Mouse (Mus musculus) CH12.LX (cell line): Measurements from ENCODE around the gene Pbxip1. TPM values are rescaled to one million over a fixed set of nuclear protein-coding genes. Genes with fewer than 3 reads are reported as not detected.

ENCODE experiments used
- DNase-seq: peaks from one replicate; pipeline ENCODE4 v3.0.0-alpha.2; 2013; ENCODE audit errors: extremely low read depth
- H3K27ac ChIP-seq: 2 replicates; pipeline ENCODE4 v1.5.1; 2012; ENCODE audit warnings: low read depth, mild to moderate bottlenecking, control low read depth, moderate library complexity; ENCODE audit not compliant: insufficient read depth
- H3K27me3 ChIP-seq: replicated peaks from 2 replicates; pipeline ENCODE3; 2012; ENCODE audit warnings: inconsistent platforms
- H3K36me3 ChIP-seq, 2 experiments: replicated peaks in 1 of 2; 2 replicates each; pipeline versions ENCODE3 to v1.6.1; 2012; ENCODE audit warnings: inconsistent platforms in 1 of 2, low read length in 1 of 2, mild to moderate bottlenecking in 1 of 2, mixed read lengths in 1 of 2, moderate library complexity in 1 of 2; ENCODE audit not compliant: control insufficient read depth in 1 of 2, insufficient read depth in 1 of 2
- H3K4me1 ChIP-seq, 2 experiments: 2 replicates each; pipeline ENCODE4 v1.6.1; 2012; ENCODE audit warnings: inconsistent platforms in 1 of 2, moderate library complexity in 1 of 2; ENCODE audit not compliant: insufficient read depth in 2 of 2, control insufficient read depth in 1 of 2
- H3K4me2 ChIP-seq: 2 replicates; pipeline ENCODE4 v1.6.1; 2012; ENCODE audit warnings: low read depth, mild to moderate bottlenecking, control low read depth; ENCODE audit not compliant: poor library complexity, insufficient read depth, severe bottlenecking
- H3K4me3 ChIP-seq, 3 experiments: fragments of 150-350 bp in 1 of 3; sonication (generic) in 1 of 3; replicated peaks in 1 of 3; 2 replicates each; pipeline versions ENCODE3 to v1.5.1; 2011 to 2012; ENCODE audit warnings: low read depth in 2 of 3, low read length in 2 of 3, mild to moderate bottlenecking in 2 of 3, moderate library complexity in 2 of 3, control low read depth in 1 of 3, improper control_type of control experiment in 1 of 3, inconsistent platforms in 1 of 3, mixed read lengths in 1 of 3; ENCODE audit not compliant: poor library complexity in 1 of 3
- H3K79me2 ChIP-seq: replicated peaks from 2 replicates; pipeline ENCODE4 v1.6.1; 2012; ENCODE audit warnings: mild to moderate bottlenecking, moderate library complexity; ENCODE audit not compliant: control insufficient read depth, poor library complexity, insufficient read depth, severe bottlenecking; ENCODE audit errors: extremely low read depth
- H3K9ac ChIP-seq: 2 replicates; pipeline ENCODE4 v1.6.1; 2012; ENCODE audit warnings: low read depth, mild to moderate bottlenecking, control low read depth, moderate library complexity; ENCODE audit not compliant: insufficient read depth
- H3K9me3 ChIP-seq: replicated peaks from 2 replicates; pipeline ENCODE3; 2012; ENCODE audit warnings: low read length, inconsistent platforms, mixed read lengths
- E2F4 ChIP-seq: IDR thresholded peaks from 2 replicates; pipeline ENCODE4 v1.6.1; 2011; ENCODE audit warnings: low read depth, low read length, improper control_type of control experiment; ENCODE audit not compliant: insufficient replicate concordance
- ELF1 ChIP-seq: IDR thresholded peaks from 2 replicates; pipeline ENCODE4 v1.6.1; 2014; ENCODE audit warnings: low read depth, mild to moderate bottlenecking, inconsistent platforms, low read length, improper control_type of control experiment
- EP300 ChIP-seq: IDR thresholded peaks from 2 replicates; pipeline ENCODE4 v1.6.1; 2011; ENCODE audit warnings: low read length, improper control_type of control experiment
- IRF4 ChIP-seq: IDR thresholded peaks from 2 replicates; pipeline ENCODE4 v1.6.1; 2014; ENCODE audit warnings: low read depth, mild to moderate bottlenecking, inconsistent platforms, low read length, improper control_type of control experiment
- KAT2A ChIP-seq: IDR thresholded peaks from 2 replicates; pipeline ENCODE4 v1.6.1; 2012; ENCODE audit warnings: low read length, improper control_type of control experiment, inconsistent platforms; ENCODE audit not compliant: insufficient replicate concordance
- MAFK ChIP-seq: IDR thresholded peaks from 2 replicates; pipeline ENCODE4 v1.6.1; 2011; ENCODE audit warnings: low read length, improper control_type of control experiment; ENCODE audit not compliant: insufficient replicate concordance
- MAZ ChIP-seq: IDR thresholded peaks from 2 replicates; pipeline ENCODE4 v1.6.1; 2012; ENCODE audit warnings: low read depth, mild to moderate bottlenecking, inconsistent platforms, low read length, improper control_type of control experiment, moderate library complexity
- MEF2A ChIP-seq: IDR thresholded peaks from 2 replicates; pipeline ENCODE4 v1.6.1; 2014; ENCODE audit warnings: low read depth, mild to moderate bottlenecking, inconsistent platforms, low read length, improper control_type of control experiment, borderline replicate concordance
- MXI1 ChIP-seq: IDR thresholded peaks from 2 replicates; pipeline ENCODE4 v1.6.1; 2011; ENCODE audit warnings: mild to moderate bottlenecking, low read depth, low read length, improper control_type of control experiment
- MYC ChIP-seq: IDR thresholded peaks from 2 replicates; pipeline ENCODE4 v1.6.1; 2011; ENCODE audit warnings: low read depth, mild to moderate bottlenecking, improper control_type of control experiment, low read length
- NRF1 ChIP-seq: IDR thresholded peaks from 2 replicates; pipeline ENCODE4 v1.6.1; 2014; ENCODE audit warnings: low read depth, mild to moderate bottlenecking, inconsistent platforms, low read length, improper control_type of control experiment, moderate library complexity
- POLR2A ChIP-seq: IDR thresholded peaks from 2 replicates; pipeline ENCODE4 v1.6.1; 2011; ENCODE audit warnings: low read depth, mild to moderate bottlenecking, improper control_type of control experiment, low read length
- POLR2AphosphoS2 ChIP-seq: IDR thresholded peaks from 2 replicates; pipeline ENCODE4 v1.6.1; 2011; ENCODE audit warnings: low read depth, low read length, improper control_type of control experiment
- RAD21 ChIP-seq: IDR thresholded peaks from 2 replicates; pipeline ENCODE4 v1.6.1; 2011; ENCODE audit warnings: low read depth, mild to moderate bottlenecking, low read length, improper control_type of control experiment, moderate library complexity
- RCOR1 ChIP-seq: conservative IDR thresholded peaks from 2 replicates; pipeline ENCODE4 v1.6.1; 2012; ENCODE audit warnings: low read depth, mild to moderate bottlenecking, inconsistent platforms, low read length, improper control_type of control experiment
- SIN3A ChIP-seq: IDR thresholded peaks from 2 replicates; pipeline ENCODE4 v1.6.1; 2012; ENCODE audit warnings: low read length, improper control_type of control experiment, inconsistent platforms
- TCF12 ChIP-seq: IDR thresholded peaks from 2 replicates; pipeline ENCODE4 v1.6.1; 2014; ENCODE audit warnings: low read depth, mild to moderate bottlenecking, inconsistent platforms, low read length, improper control_type of control experiment
- UBTF ChIP-seq: IDR thresholded peaks from 2 replicates; pipeline ENCODE4 v1.6.1; 2012; ENCODE audit warnings: low read depth, mild to moderate bottlenecking, inconsistent platforms, low read length, improper control_type of control experiment, moderate library complexity
- USF2 ChIP-seq: conservative IDR thresholded peaks from 2 replicates; pipeline ENCODE4 v1.6.1; 2011; ENCODE audit warnings: low read depth, low read length, improper control_type of control experiment
- ZKSCAN1 ChIP-seq: IDR thresholded peaks from 2 replicates; pipeline ENCODE4 v1.6.1; 2012; ENCODE audit warnings: low read depth, inconsistent platforms, low read length, improper control_type of control experiment, borderline replicate concordance
- ZNF384 ChIP-seq: IDR thresholded peaks from 2 replicates; pipeline ENCODE4 v1.6.1; 2012; ENCODE audit warnings: low read depth, low read length, improper control_type of control experiment, inconsistent platforms
- dilution Hi-C: fragments of 300-500 bp; cut with MboI; formaldehyde crosslinking; loops from 2 replicates; pipeline ENCODE4 v1.14.3; 2020; ENCODE audit warnings: low sequenced_read_pairs; ENCODE audit not compliant: extremely low pct_unique_long_range_greater_than_20kb, extremely low pct_ligation_motif_present
- in situ Hi-C: fragments of 300-500 bp; cut with MboI; formaldehyde crosslinking; loops from 3 replicates; pipeline ENCODE4 v1.14.3; 2019; ENCODE audit warnings: low sequenced_read_pairs, low pct_ligation_motif_present, low pct_unique_long_range_greater_than_20kb, mixed read lengths
- polyA plus RNA-seq: library from polyadenylated mRNA; unstranded; fragments of >175 nt; gene quantifications from 2 replicates; pipeline ENCODE4 v1.2.1, GENCODE M21; 2012; ENCODE audit warnings: low read depth; ENCODE audit not compliant: insufficient read length
- total RNA-seq, 2 experiments: library from RNA; depleted of rRNA; stranded (reverse); fragments of 300-350 nt in 1 of 2; fragments of >200 nt in 1 of 2; gene quantifications; 2 replicates each; pipeline ENCODE4 v1.2.3; 2012 to 2014

Pbxip1 gene
- total and polyA plus RNA-seq, 3 experiments = 14.1 to 18.4 (median 17.6) TPM

- Histone ChIP-seq H3K27ac (peak overlapping the region; percentile 99), H3K79me2 (peaks cover 58% of the 10 kb centered on the region), H3K9me3 (no peaks in the 10 kb centered on the region)
Measured at GRCm38 (mm10) chr3:89387632-89388031, 48.9 kb upstream of the Pbxip1 start.

GRCm38 (mm10) chr3:89388134-89388881 is 48.2 kb upstream of the Pbxip1 start:
- peak overlapping the region; percentile 63 to 71 (median 64) for H3K4me3 ChIP-seq
- no peaks in the 10 kb centered on the region for H3K9me3 ChIP-seq
- peak overlapping the region; percentile 79 for H3K4me2 ChIP-seq

More at GRCm38 (mm10) chr3:89387632-89388031, 48.9 kb upstream of the Pbxip1 start:
- Histone ChIP-seq H3K36me3 (peaks cover 11 to 23% of the 10 kb centered on the region in 2 experiments), H3K4me1 (peaks cover 17 to 76% of the 10 kb centered on the region in 2 experiments), H3K4me3 (peak overlapping the region; percentile 63 to 71 (median 64)), H3K9ac (peak overlapping the region; percentile 73), H3K27me3 (no peaks in the 10 kb centered on the region), H3K4me2 (peak overlapping the region; percentile 79)
- dilution Hi-C loops (no loop called here), in situ Hi-C loops (no loop called here)
- no peak for DNase-seq
- 0 out of 2 replicates have a peak, but pooled peaks have one; percentile 46 for TF ChIP-seq NRF1
- peak; percentile 14; the same call in 1 of the 2 replicates for TF ChIP-seq ELF1
- no peak for TF ChIP-seq ZKSCAN1
- TF ChIP-seq RCOR1 = no peak
- peak; percentile 24; the same call in 1 of the 2 replicates for TF ChIP-seq MAZ
- no peak for TF ChIP-seq TCF12

GRCm38 (mm10) chr3:89388901-89389740 is 47.4 kb upstream of the Pbxip1 start:
- peak overlapping the region; percentile 99 for H3K27ac ChIP-seq
- peaks cover 49% of the 10 kb centered on the region for H3K79me2 ChIP-seq
- peaks cover 4 to 10% of the 10 kb centered on the region in 2 experiments for H3K36me3 ChIP-seq
- in situ Hi-C loops = no loop called here
- H3K4me3 ChIP-seq = peak overlapping the region; percentile 51 to 59 (median 54)
- peaks cover 12 to 62% of the 10 kb centered on the region in 2 experiments for H3K4me1 ChIP-seq
- no peaks in the 10 kb centered on the region for H3K27me3 ChIP-seq
- peak overlapping the region; percentile 79 for H3K4me2 ChIP-seq
- peak overlapping the region; percentile 97 for H3K9ac ChIP-seq
- H3K9me3 ChIP-seq = no peaks in the 10 kb centered on the region
- peak; percentile 81 for DNase-seq
- dilution Hi-C loops = no loop called here
- no peak; the same call in 1 of the 2 replicates for TF ChIP-seq EP300
- TF ChIP-seq ZNF384 = no peak
- TF ChIP-seq E2F4 = no peak
- peak; percentile 51; the same call in 1 of the 2 replicates for TF ChIP-seq MEF2A
- no peak for TF ChIP-seq MAFK
- peak; percentile 11; the same call in 1 of the 2 replicates for TF ChIP-seq MYC
- TF ChIP-seq USF2 = no peak
- no peak for TF ChIP-seq IRF4
- TF ChIP-seq MXI1 = peak; percentile 79
- no peak for TF ChIP-seq RAD21
- TF ChIP-seq KAT2A = peak; percentile 99
- no peak for TF ChIP-seq UBTF
- TF ChIP-seq POLR2AphosphoS2 = no peak

More at GRCm38 (mm10) chr3:89388134-89388881, 48.2 kb upstream of the Pbxip1 start:
- Histone ChIP-seq H3K9ac (peak overlapping the region; percentile 73), H3K79me2 (peaks cover 57% of the 10 kb centered on the region), H3K4me1 (peaks cover 17 to 70% of the 10 kb centered on the region in 2 experiments), H3K27ac (peak overlapping the region; percentile 99), H3K36me3 (peaks cover 11 to 18% of the 10 kb centered on the region in 2 experiments), H3K27me3 (no peaks in the 10 kb centered on the region)
- dilution Hi-C loops (no loop called here), in situ Hi-C loops (no loop called here)
- no peak for DNase-seq
- no peak for TF ChIP-seq MYC
- TF ChIP-seq POLR2A = no peak
- TF ChIP-seq SIN3A = 0 out of 2 replicates have a peak, but pooled peaks have one; percentile 11
